In genomic region chr10:128296370-128297090, GRCm38 (mm10) we compare ENCODE assay signal across 19 mouse cellular contexts. TPM values are rescaled to one million over a fixed set of nuclear protein-coding genes. Genes with fewer than 3 reads are reported as not detected.
DNase-seq lines count a peak whose midpoint lies in the region; ATAC-seq lines count a peak whose summit lies in the region.
"Had no signal": no experiment of that assay in that cellular context is flagged by ENCODE, and none has a peak within 500 bp of the region (broad histone marks: within the 10 kb centered on the region; RNA-seq: fewer than 3 reads in every experiment).

No protein-coding gene starts in this region.

- H3K9ac ChIP-seq in heart, embryonic 11.5 days (ENCODE audit: low read depth, low read length): 0 out of 2 replicates have a peak overlapping the region, but pooled peaks have one; percentile 10
- no peak overlapping the region; the same call in 1 of the 2 replicates for H3K9ac ChIP-seq in hindbrain, embryonic 16.5 days (ENCODE audit: low read depth, low read length)

- H3K9me3 ChIP-seq in heart, embryonic 11.5 days (replicated peaks; ENCODE audit: control insufficient read depth, low read length): no peaks in the 10 kb centered on the region
- no peaks in the 10 kb centered on the region for H3K9me3 ChIP-seq in hindbrain, embryonic 16.5 days (ENCODE audit: control insufficient read depth, low read length)
- H3K9me3 ChIP-seq in hindbrain, embryonic 10.5 days: no peaks in the 10 kb centered on the region

- WGBS in heart, embryonic 11.5 days (ENCODE audit: insufficient replicate concordance): 68% methylated on average over 13 of the region's 13 CpGs
- WGBS in hindbrain, embryonic 16.5 days: 66% methylated on average over 13 of the region's 13 CpGs
- WGBS in hindbrain, embryonic 10.5 days: 88% methylated on average over 13 of the region's 13 CpGs

- H3K4me1 ChIP-seq in heart, embryonic 11.5 days (ENCODE audit: control insufficient read depth, insufficient read depth, low read length): peaks cover 13% of the 10 kb centered on the region
- H3K4me1 ChIP-seq in hindbrain, embryonic 16.5 days (ENCODE audit: control insufficient read depth, insufficient read depth, low read depth, low read length): no peaks in the 10 kb centered on the region
- H3K4me1 ChIP-seq in hindbrain, embryonic 10.5 days (replicated peaks): no peaks in the 10 kb centered on the region

- 0 out of 2 replicates have a peak, but pooled peaks cover 4% of the 10 kb centered on the region for H3K36me3 ChIP-seq in heart, embryonic 11.5 days (ENCODE audit: control insufficient read depth, insufficient read depth, low read length)
- peaks cover 7% of the 10 kb centered on the region for H3K36me3 ChIP-seq in hindbrain, embryonic 16.5 days (ENCODE audit: control insufficient read depth, insufficient read depth, low read length)
- peaks cover 16% of the 10 kb centered on the region for H3K36me3 ChIP-seq in hindbrain, embryonic 10.5 days

- no peak overlapping the region for H3K4me2 ChIP-seq in heart, embryonic 11.5 days
- no peak overlapping the region for H3K4me2 ChIP-seq in hindbrain, embryonic 16.5 days (ENCODE audit: low read length)
- H3K4me2 ChIP-seq: midbrain, embryonic 11.5 days had no signal

- peak; percentile 62 to 75 for DNase-seq in cerebellum, postnatal 10 days
- DNase-seq in cerebellum, postnatal 4 days (ENCODE audit: low spot score in 2 of 2): no peak
- DNase-seq in heart, postnatal 25 days (ENCODE audit: low spot score): no peak
- DNase-seq in hindbrain, embryonic 10.5 days (ENCODE audit: low spot score): no peak
- peak; percentile 29 for DNase-seq in retina, postnatal 1 day
- DNase-seq in retina, embryonic 14.5 days (ENCODE audit: low spot score): no peak
- DNase-seq: kidney, adult 11 months; kidney, postnatal 10 days; lung, adult 2 months; lung, postnatal 4 days; right cerebral cortex, postnatal 25 days; thymus, postnatal 36 days had no signal

- H3K27ac ChIP-seq in heart, embryonic 11.5 days (ENCODE audit: low read depth, low read length): no peak overlapping the region
- H3K27ac ChIP-seq in hindbrain, embryonic 16.5 days (ENCODE audit: low read depth, low read length): peak overlapping the region; percentile 46; the same call in 1 of the 2 replicates
- H3K27ac ChIP-seq in hindbrain, embryonic 10.5 days: no peak overlapping the region

- H3K4me3 ChIP-seq in heart, embryonic 11.5 days (ENCODE audit: low read depth, low read length): no peak overlapping the region
- H3K4me3 ChIP-seq in hindbrain, embryonic 16.5 days (ENCODE audit: low read length): no peak overlapping the region
- H3K4me3 ChIP-seq in hindbrain, embryonic 10.5 days: no peak overlapping the region
- H3K4me3 ChIP-seq: erythroblast, embryonic 14.5 days; myocyte had no signal

- intact Hi-C loops in heart, postnatal 25 days (cut with DNase I): no loop called here

- no peak for ATAC-seq in heart, embryonic 11.5 days (replicated peaks; ENCODE audit: insufficient number of reproducible peaks, low FRiP score, low TSS enrichment)
- no peak; the same call in 1 of the 2 replicates for ATAC-seq in hindbrain, embryonic 16.5 days

- no peaks in the 10 kb centered on the region for H3K27me3 ChIP-seq in heart, embryonic 11.5 days (ENCODE audit: control insufficient read depth, insufficient read depth, low read length)
- H3K27me3 ChIP-seq in hindbrain, embryonic 16.5 days (replicated peaks; ENCODE audit: control insufficient read depth, insufficient read depth, low read length): no peaks in the 10 kb centered on the region
- H3K27me3 ChIP-seq in hindbrain, embryonic 10.5 days (ENCODE audit: insufficient read depth, poor library complexity, severe bottlenecking): no peaks in the 10 kb centered on the region

RNA-seq across cellular contexts. Expression of gene Il23a, which starts 2.0 kb away (rescaled TPM):
- 0.86 and 0.89 TPM in 2 replicates for polyA plus RNA-seq in heart, embryonic 11.5 days (2014; fragmentation: Nextera tagmentation; extraction: Ambion mirVana)
- total RNA-seq in heart, postnatal 25 days (2021): under 1 TPM in 1 of 2 experiments, not detected in 1; 0.18 TPM
- 0.22 and 0.73 TPM in 2 replicates for polyA plus RNA-seq in hindbrain, embryonic 16.5 days (2015; fragmentation: Nextera tagmentation; extraction: Ambion mirVana)
- not detected in 2 replicates for polyA plus RNA-seq in hindbrain, embryonic 10.5 days (2016; fragmentation: Nextera tagmentation; extraction: Ambion mirVana)
- total RNA-seq: liver, adult 2 months had no signal
- polyA plus RNA-seq: erythroblast, embryonic 14.5 days; liver, adult 2 months; midbrain, embryonic 11.5 days had no signal

RNA-seq across cellular contexts. Expression of gene Pan2, which starts 6.6 kb away (rescaled TPM):
- polyA plus RNA-seq in heart, embryonic 11.5 days (2014; fragmentation: Nextera tagmentation; extraction: Ambion mirVana): 25.9 and 27.7 TPM in 2 replicates
- 1 to 10 TPM; 8.2 to 9.4 TPM for total RNA-seq in heart, postnatal 25 days (2021)
- 18.2 and 20.9 TPM in 2 replicates for polyA plus RNA-seq in hindbrain, embryonic 16.5 days (2015; fragmentation: Nextera tagmentation; extraction: Ambion mirVana)
- 42.5 and 43.7 TPM in 2 replicates for polyA plus RNA-seq in hindbrain, embryonic 10.5 days (2016; fragmentation: Nextera tagmentation; extraction: Ambion mirVana)

RNA-seq across cellular contexts. Expression of gene Cnpy2, which starts 25.7 kb away (rescaled TPM):
- 206 and 224 TPM in 2 replicates for polyA plus RNA-seq in heart, embryonic 11.5 days (2014; fragmentation: Nextera tagmentation; extraction: Ambion mirVana)
- 10 to 100 TPM; 58.9 to 62.5 TPM for total RNA-seq in heart, postnatal 25 days (2021)
- polyA plus RNA-seq in hindbrain, embryonic 16.5 days (2015; fragmentation: Nextera tagmentation; extraction: Ambion mirVana): 196 and 202 TPM in 2 replicates
- 252 and 259 TPM in 2 replicates for polyA plus RNA-seq in hindbrain, embryonic 10.5 days (2016; fragmentation: Nextera tagmentation; extraction: Ambion mirVana)

RNA-seq across cellular contexts. Expression of gene Stat2, which starts 26.2 kb away (rescaled TPM):
- 8.6 and 11.0 TPM in 2 replicates for polyA plus RNA-seq in heart, embryonic 11.5 days (2014; fragmentation: Nextera tagmentation; extraction: Ambion mirVana)
- 10 to 100 TPM; 11.7 to 12.3 TPM for total RNA-seq in heart, postnatal 25 days (2021)
- polyA plus RNA-seq in hindbrain, embryonic 16.5 days (2015; fragmentation: Nextera tagmentation; extraction: Ambion mirVana): 19.3 and 22.2 TPM in 2 replicates
- 14.6 and 19.3 TPM in 2 replicates for polyA plus RNA-seq in hindbrain, embryonic 10.5 days (2016; fragmentation: Nextera tagmentation; extraction: Ambion mirVana)

RNA-seq across cellular contexts. Expression of gene Apof, which starts 28.1 kb away (rescaled TPM):
- polyA plus RNA-seq in heart, embryonic 11.5 days (2014; fragmentation: Nextera tagmentation; extraction: Ambion mirVana): 0.49 TPM in 1 of 2 replicates, not detected in the other
- total RNA-seq in heart, postnatal 25 days (2021): not detected
- polyA plus RNA-seq in hindbrain, embryonic 16.5 days (2015; fragmentation: Nextera tagmentation; extraction: Ambion mirVana): 0.24 TPM in 1 of 2 replicates, not detected in the other
- polyA plus RNA-seq in hindbrain, embryonic 10.5 days (2016; fragmentation: Nextera tagmentation; extraction: Ambion mirVana): not detected in 2 replicates
- total RNA-seq: left cerebral cortex, postnatal 10 days had no signal
- polyA plus RNA-seq: erythroblast, embryonic 14.5 days; midbrain, embryonic 11.5 days; myocyte had no signal

Comparison
In these comparisons a context has a peak if more than half of its experiments do, and no peak if none do; other contexts are left out.
1. DNase-seq: peak in cerebellum, postnatal 10 days (2 of 2) and retina, postnatal 1 day (single experiment); none in cerebellum, postnatal 4 days (0 of 2), heart, postnatal 25 days (single experiment), hindbrain, embryonic 10.5 days (single experiment) and retina, embryonic 14.5 days (single experiment).